Mouse (Mus musculus): ENCODE measurements around the gene Zscan2. TPM values are rescaled to one million over a fixed set of nuclear protein-coding genes. Genes with fewer than 3 reads are reported as not detected.
A peak's percentile ranks its signal among the peaks of the same experiment; 100 is the strongest.

Zscan2 gene
- polyA plus RNA-seq, 1 experiment from 2014 or later: 4.8 TPM

- peak overlapping the region; percentile 72 for H3K27ac ChIP-seq
- H3K79me2 ChIP-seq (ENCODE audit: inconsistent target): no peaks in the 10 kb centered on the region
- WGBS (ENCODE audit: missing documents): 31% methylated on average over 4 of the region's 4 CpGs
- no peak overlapping the region for H3K4me3 ChIP-seq (ENCODE audit: inconsistent target)
- no peaks in the 10 kb centered on the region for H3K36me3 ChIP-seq (ENCODE audit: inconsistent target)
Observed at GRCm38 (mm10) chr7:80835984-80836652, 24.6 kb upstream of the Zscan2 start.

- Histone ChIP-seq H3K27ac (peak overlapping the region; percentile 67), H3K4me3 (ENCODE audit: inconsistent target) (no peak overlapping the region), H3K79me2 (ENCODE audit: inconsistent target) (no peaks in the 10 kb centered on the region), H3K36me3 (ENCODE audit: inconsistent target) (no peaks in the 10 kb centered on the region)
- 61% methylated on average over 9 of the region's 9 CpGs for WGBS (ENCODE audit: missing documents)
Observed at GRCm38 (mm10) chr7:80837736-80838135, 23.0 kb upstream of the Zscan2 start.

GRCm38 (mm10) chr7:80838247-80838646, 22.5 kb upstream of the Zscan2 start:
- Histone ChIP-seq H3K4me3 (ENCODE audit: inconsistent target) (no peak overlapping the region), H3K27ac (peak overlapping the region; percentile 67), H3K79me2 (ENCODE audit: inconsistent target) (no peaks in the 10 kb centered on the region), H3K36me3 (ENCODE audit: inconsistent target) (no peaks in the 10 kb centered on the region)
- WGBS (ENCODE audit: missing documents): 42% methylated on average over 7 of the region's 7 CpGs

- H3K27ac ChIP-seq: no peak overlapping the region
- no peaks in the 10 kb centered on the region for H3K36me3 ChIP-seq (ENCODE audit: inconsistent target)
- H3K4me3 ChIP-seq (ENCODE audit: inconsistent target): no peak overlapping the region
- no peaks in the 10 kb centered on the region for H3K79me2 ChIP-seq (ENCODE audit: inconsistent target)
Observed at GRCm38 (mm10) chr7:80839755-80840154, 21.0 kb upstream of the Zscan2 start.

- H3K27ac ChIP-seq: no peak overlapping the region
- WGBS (ENCODE audit: missing documents): 55% methylated on average over 1 of the region's 1 CpGs
- H3K79me2 ChIP-seq (ENCODE audit: inconsistent target): no peaks in the 10 kb centered on the region
- H3K36me3 ChIP-seq (ENCODE audit: inconsistent target): no peaks in the 10 kb centered on the region
- H3K4me3 ChIP-seq (ENCODE audit: inconsistent target): no peak overlapping the region
Observed at GRCm38 (mm10) chr7:80840241-80840640, 20.5 kb upstream of the Zscan2 start.

- peak overlapping the region; percentile 5; the same call in 1 of the 2 replicates for H3K27ac ChIP-seq
- H3K4me3 ChIP-seq (ENCODE audit: inconsistent target): no peak overlapping the region
- H3K36me3 ChIP-seq (ENCODE audit: inconsistent target): no peaks in the 10 kb centered on the region
- 51% methylated on average over 4 of the region's 4 CpGs for WGBS (ENCODE audit: missing documents)
- H3K79me2 ChIP-seq (ENCODE audit: inconsistent target): no peaks in the 10 kb centered on the region
Observed at GRCm38 (mm10) chr7:80840937-80841336, 19.8 kb upstream of the Zscan2 start.

- Histone ChIP-seq H3K36me3 (ENCODE audit: inconsistent target) (no peaks in the 10 kb centered on the region), H3K27ac (no peak overlapping the region), H3K79me2 (ENCODE audit: inconsistent target) (no peaks in the 10 kb centered on the region), H3K4me3 (ENCODE audit: inconsistent target) (no peak overlapping the region)
- 80% methylated on average over 5 of the region's 5 CpGs for WGBS (ENCODE audit: missing documents)
Observed at GRCm38 (mm10) chr7:80842132-80842531, 18.6 kb upstream of the Zscan2 start.

GRCm38 (mm10) chr7:80843176-80843575, 17.5 kb upstream of the Zscan2 start:
- Histone ChIP-seq H3K79me2 (ENCODE audit: inconsistent target) (no peaks in the 10 kb centered on the region), H3K36me3 (ENCODE audit: inconsistent target) (no peaks in the 10 kb centered on the region), H3K27ac (no peak overlapping the region), H3K4me3 (ENCODE audit: inconsistent target) (no peak overlapping the region)
- 100% methylated on average over 1 of the region's 1 CpGs for WGBS (ENCODE audit: missing documents)

- Histone ChIP-seq H3K4me3 (ENCODE audit: inconsistent target) (no peak overlapping the region), H3K79me2 (ENCODE audit: inconsistent target) (no peaks in the 10 kb centered on the region), H3K36me3 (ENCODE audit: inconsistent target) (no peaks in the 10 kb centered on the region), H3K27ac (no peak overlapping the region)
- WGBS (ENCODE audit: missing documents): 94% methylated on average over 8 of the region's 8 CpGs
Observed at GRCm38 (mm10) chr7:80843910-80844640, 16.6 kb upstream of the Zscan2 start.

GRCm38 (mm10) chr7:80844691-80845090, 16.0 kb upstream of the Zscan2 start:
- Histone ChIP-seq H3K79me2 (ENCODE audit: inconsistent target) (no peaks in the 10 kb centered on the region), H3K27ac (no peak overlapping the region), H3K36me3 (ENCODE audit: inconsistent target) (no peaks in the 10 kb centered on the region), H3K4me3 (ENCODE audit: inconsistent target) (no peak overlapping the region)
- 84% methylated on average over 12 of the region's 12 CpGs for WGBS (ENCODE audit: missing documents)

- Histone ChIP-seq H3K36me3 (ENCODE audit: inconsistent target) (no peaks in the 10 kb centered on the region), H3K79me2 (ENCODE audit: inconsistent target) (no peaks in the 10 kb centered on the region), H3K27ac (peak overlapping the region; percentile 29), H3K4me3 (ENCODE audit: inconsistent target) (peak overlapping the region; percentile 3; the same call in 1 of the 2 replicates)
- 38% methylated on average over 14 of the region's 15 CpGs for WGBS (ENCODE audit: missing documents)
Observed at GRCm38 (mm10) chr7:80845621-80846279, 15.0 kb upstream of the Zscan2 start.

- Histone ChIP-seq H3K4me3 (ENCODE audit: inconsistent target) (peak overlapping the region; percentile 3; the same call in 1 of the 2 replicates), H3K36me3 (ENCODE audit: inconsistent target) (no peaks in the 10 kb centered on the region), H3K27ac (peak overlapping the region; percentile 29), H3K79me2 (ENCODE audit: inconsistent target) (no peaks in the 10 kb centered on the region)
- 80% methylated on average over 10 of the region's 10 CpGs for WGBS (ENCODE audit: missing documents)
Observed at GRCm38 (mm10) chr7:80846280-80846678, 14.4 kb upstream of the Zscan2 start.

- H3K79me2 ChIP-seq (ENCODE audit: inconsistent target): no peaks in the 10 kb centered on the region
- H3K4me3 ChIP-seq (ENCODE audit: inconsistent target): no peak overlapping the region
- H3K36me3 ChIP-seq (ENCODE audit: inconsistent target): no peaks in the 10 kb centered on the region
- 94% methylated on average over 5 of the region's 5 CpGs for WGBS (ENCODE audit: missing documents)
- H3K27ac ChIP-seq: no peak overlapping the region
Observed at GRCm38 (mm10) chr7:80846709-80847108, 14.0 kb upstream of the Zscan2 start.

GRCm38 (mm10) chr7:80849267-80849666, 11.5 kb upstream of the Zscan2 start:
- 100% methylated on average over 2 of the region's 2 CpGs for WGBS (ENCODE audit: missing documents)
- no peak overlapping the region for H3K4me3 ChIP-seq (ENCODE audit: inconsistent target)
- H3K36me3 ChIP-seq (ENCODE audit: inconsistent target): no peaks in the 10 kb centered on the region
- no peak overlapping the region for H3K27ac ChIP-seq
- no peaks in the 10 kb centered on the region for H3K79me2 ChIP-seq (ENCODE audit: inconsistent target)

- no peak overlapping the region for H3K4me3 ChIP-seq (ENCODE audit: inconsistent target)
- 35% methylated on average over 4 of the region's 4 CpGs for WGBS (ENCODE audit: missing documents)
- no peaks in the 10 kb centered on the region for H3K36me3 ChIP-seq (ENCODE audit: inconsistent target)
- H3K79me2 ChIP-seq (ENCODE audit: inconsistent target): no peaks in the 10 kb centered on the region
- H3K27ac ChIP-seq: no peak overlapping the region
Observed at GRCm38 (mm10) chr7:80849710-80850109, 11.0 kb upstream of the Zscan2 start.
